Mouse (Mus musculus): Measurements from ENCODE around the gene Ckb.

- TF ChIP-seq POLR2A (IDR thresholded peaks at IDR 0.05; ENCODE audit: control insufficient read depth in 1 of 2, insufficient read depth in 1 of 2, low read depth in 1 of 2, low read length in 2 of 2, poor library complexity in 1 of 2) (no peak), EP300 (IDR thresholded peaks at IDR 0.05; ENCODE audit: low read depth in 1 of 2, low read length in 2 of 2) (no peak), CTCF (IDR thresholded peaks at IDR 0.05 in 2 of 3, conservative IDR thresholded peaks at IDR 0.05 in 1 of 3; ENCODE audit: control insufficient read depth in 1 of 3, insufficient read depth in 1 of 3, low read depth in 2 of 3, low read length in 3 of 3, poor library complexity in 1 of 3, severe bottlenecking in 1 of 3) (no peak), TCF12 (IDR thresholded peaks at IDR 0.05; ENCODE audit: low read depth, low read length) (no peak), MAFK (IDR thresholded peaks at IDR 0.05; ENCODE audit: borderline replicate concordance, low read depth, low read length) (no peak), MYC (IDR thresholded peaks at IDR 0.05; ENCODE audit: low read depth, low read length) (no peak)
These were observed 40.3 kb upstream of the Ckb start for GRCm38 (mm10) chr12:111712476-111712875.
